Mouse (Mus musculus): ENCODE results near the gene Art3. TPM values are rescaled to one million over a fixed set of nuclear protein-coding genes. Genes with fewer than 3 reads are reported as not detected.
A peak's percentile ranks its signal among the peaks of the same experiment; 100 is the strongest.

The Art3 gene
- polyA plus RNA-seq, 1 experiment from 2014 or later: 2.5 TPM

- no peak for ATAC-seq (ENCODE audit: insufficient number of reproducible peaks, low FRiP score, low TSS enrichment, low read depth)
- Histone ChIP-seq H3K4me2 (ENCODE audit: low read depth, severe bottlenecking) (no peak overlapping the region), H3K36me3 (ENCODE audit: control insufficient read depth, insufficient read depth, low read length) (peaks cover 17% of the 10 kb centered on the region), H3K27me3 (ENCODE audit: control insufficient read depth, insufficient read depth, low read length) (no peaks in the 10 kb centered on the region), H3K27ac (replicated peaks; ENCODE audit: low read depth, low read length) (no peak overlapping the region), H3K4me3 (ENCODE audit: low read depth, low read length) (no peak overlapping the region), H3K9me3 (ENCODE audit: control insufficient read depth, low read length) (no peaks in the 10 kb centered on the region), H3K4me1 (ENCODE audit: control insufficient read depth, insufficient read depth, low read length) (no peaks in the 10 kb centered on the region), H3K9ac (ENCODE audit: low read length) (no peak overlapping the region)
- 86% methylated on average over 7 of the region's 7 CpGs for WGBS
- no peak for DNase-seq (ENCODE audit: low spot score)
These were observed 100.0 kb downstream of the Art3 start for GRCm38 (mm10) chr5:92431611-92432010.

GRCm38 (mm10) chr5:92434070-92434469 is 102.4 kb downstream of the Art3 start:
- no peaks in the 10 kb centered on the region for H3K9me3 ChIP-seq (ENCODE audit: control insufficient read depth, low read length)
- H3K4me3 ChIP-seq (ENCODE audit: low read depth, low read length): peak overlapping the region; percentile 97
- H3K9ac ChIP-seq (ENCODE audit: low read length): peak overlapping the region; percentile 90
- H3K4me1 ChIP-seq (ENCODE audit: control insufficient read depth, insufficient read depth, low read length): no peaks in the 10 kb centered on the region
- 2% methylated on average over 12 of the region's 12 CpGs for WGBS
- H3K27ac ChIP-seq (replicated peaks; ENCODE audit: low read depth, low read length): peak overlapping the region; percentile 76; the same call in 1 of the 2 replicates
- H3K36me3 ChIP-seq (ENCODE audit: control insufficient read depth, insufficient read depth, low read length): peaks cover 1% of the 10 kb centered on the region; the same call in 1 of the 2 replicates
- DNase-seq (ENCODE audit: low spot score) (peak; percentile 28), ATAC-seq (ENCODE audit: insufficient number of reproducible peaks, low FRiP score, low TSS enrichment, low read depth) (no peak)
- no peaks in the 10 kb centered on the region for H3K27me3 ChIP-seq (ENCODE audit: control insufficient read depth, insufficient read depth, low read length)
- H3K4me2 ChIP-seq (ENCODE audit: low read depth, severe bottlenecking): peak overlapping the region; percentile 78

GRCm38 (mm10) chr5:92434571-92434985 is 103.0 kb downstream of the Art3 start:
- Histone ChIP-seq H3K27ac (replicated peaks; ENCODE audit: low read depth, low read length) (peak overlapping the region; percentile 76), H3K27me3 (ENCODE audit: control insufficient read depth, insufficient read depth, low read length) (no peaks in the 10 kb centered on the region), H3K9me3 (ENCODE audit: control insufficient read depth, low read length) (no peaks in the 10 kb centered on the region), H3K9ac (ENCODE audit: low read length) (peak overlapping the region; percentile 90), H3K4me2 (ENCODE audit: low read depth, severe bottlenecking) (peak overlapping the region; percentile 78), H3K4me3 (ENCODE audit: low read depth, low read length) (peak overlapping the region; percentile 97), H3K36me3 (ENCODE audit: control insufficient read depth, insufficient read depth, low read length) (no peaks in the 10 kb centered on the region), H3K4me1 (ENCODE audit: control insufficient read depth, insufficient read depth, low read length) (no peaks in the 10 kb centered on the region)
- WGBS: 0% methylated on average over 35 of the region's 39 CpGs
- ATAC-seq (ENCODE audit: insufficient number of reproducible peaks, low FRiP score, low TSS enrichment, low read depth) (no peak; the same call in 1 of the 2 replicates), DNase-seq (ENCODE audit: low spot score) (no peak)

GRCm38 (mm10) chr5:92435025-92435584 is 103.5 kb downstream of the Art3 start, which contains the start of gene Nup54:
Nup54 (minus strand) TSS chr5:92435219.
- peak within 1 kb of the TSS; percentile 76 for H3K27ac ChIP-seq (replicated peaks; ENCODE audit: low read depth, low read length)
- H3K4me3 ChIP-seq (ENCODE audit: low read depth, low read length): peak within 1 kb of the TSS; percentile 97
- H3K4me2 ChIP-seq (ENCODE audit: low read depth, severe bottlenecking): peak within 1 kb of the TSS; percentile 78
- no peaks in the 10 kb centered on the region for H3K36me3 ChIP-seq (ENCODE audit: control insufficient read depth, insufficient read depth, low read length)
- WGBS: 1% methylated on average over 34 of the region's 34 CpGs
- no peaks in the 10 kb centered on the region for H3K9me3 ChIP-seq (ENCODE audit: control insufficient read depth, low read length)
- DNase-seq (ENCODE audit: low spot score): peak; percentile 95
- H3K4me1 ChIP-seq (ENCODE audit: control insufficient read depth, insufficient read depth, low read length): no peaks in the 10 kb centered on the region
- H3K9ac ChIP-seq (ENCODE audit: low read length): peak within 1 kb of the TSS; percentile 90
- H3K27me3 ChIP-seq (ENCODE audit: control insufficient read depth, insufficient read depth, low read length): no peaks in the 10 kb centered on the region
- peak; percentile 98 for ATAC-seq (ENCODE audit: insufficient number of reproducible peaks, low FRiP score, low TSS enrichment, low read depth)

GRCm38 (mm10) chr5:92438540-92438939 is 106.9 kb downstream of the Art3 start:
- H3K4me2 ChIP-seq (ENCODE audit: low read depth, severe bottlenecking): no peak overlapping the region
- 89% methylated on average over 8 of the region's 8 CpGs for WGBS
- no peak overlapping the region for H3K4me3 ChIP-seq (ENCODE audit: low read depth, low read length)
- H3K27ac ChIP-seq (replicated peaks; ENCODE audit: low read depth, low read length): no peak overlapping the region
- H3K9ac ChIP-seq (ENCODE audit: low read length): no peak overlapping the region
- no peaks in the 10 kb centered on the region for H3K4me1 ChIP-seq (ENCODE audit: control insufficient read depth, insufficient read depth, low read length)
- no peak for ATAC-seq (ENCODE audit: insufficient number of reproducible peaks, low FRiP score, low TSS enrichment, low read depth)
- no peaks in the 10 kb centered on the region for H3K36me3 ChIP-seq (ENCODE audit: control insufficient read depth, insufficient read depth, low read length)
- H3K9me3 ChIP-seq (ENCODE audit: control insufficient read depth, low read length): no peaks in the 10 kb centered on the region
- DNase-seq (ENCODE audit: low spot score): no peak
- H3K27me3 ChIP-seq (ENCODE audit: control insufficient read depth, insufficient read depth, low read length): no peaks in the 10 kb centered on the region

GRCm38 (mm10) chr5:92441494-92441893 is 109.9 kb downstream of the Art3 start:
- ATAC-seq (ENCODE audit: insufficient number of reproducible peaks, low FRiP score, low TSS enrichment, low read depth) (no peak), DNase-seq (ENCODE audit: low spot score) (no peak)
- 74% methylated on average over 5 of the region's 5 CpGs for WGBS
- no peaks in the 10 kb centered on the region for H3K4me1 ChIP-seq (ENCODE audit: control insufficient read depth, insufficient read depth, low read length)
- H3K4me3 ChIP-seq (ENCODE audit: low read depth, low read length): no peak overlapping the region
- no peaks in the 10 kb centered on the region for H3K27me3 ChIP-seq (ENCODE audit: control insufficient read depth, insufficient read depth, low read length)
- no peaks in the 10 kb centered on the region for H3K36me3 ChIP-seq (ENCODE audit: control insufficient read depth, insufficient read depth, low read length)
- H3K27ac ChIP-seq (replicated peaks; ENCODE audit: low read depth, low read length): no peak overlapping the region
- H3K4me2 ChIP-seq (ENCODE audit: low read depth, severe bottlenecking): no peak overlapping the region
- H3K9me3 ChIP-seq (ENCODE audit: control insufficient read depth, low read length): no peaks in the 10 kb centered on the region
- no peak overlapping the region for H3K9ac ChIP-seq (ENCODE audit: low read length)

GRCm38 (mm10) chr5:92442914-92443313 is 111.3 kb downstream of the Art3 start:
- WGBS: 89% methylated on average over 7 of the region's 7 CpGs
- Histone ChIP-seq H3K4me3 (ENCODE audit: low read depth, low read length) (no peak overlapping the region), H3K9me3 (ENCODE audit: control insufficient read depth, low read length) (no peaks in the 10 kb centered on the region), H3K27ac (replicated peaks; ENCODE audit: low read depth, low read length) (no peak overlapping the region), H3K36me3 (ENCODE audit: control insufficient read depth, insufficient read depth, low read length) (no peaks in the 10 kb centered on the region), H3K4me2 (ENCODE audit: low read depth, severe bottlenecking) (no peak overlapping the region), H3K4me1 (ENCODE audit: control insufficient read depth, insufficient read depth, low read length) (no peaks in the 10 kb centered on the region), H3K27me3 (ENCODE audit: control insufficient read depth, insufficient read depth, low read length) (no peaks in the 10 kb centered on the region), H3K9ac (ENCODE audit: low read length) (no peak overlapping the region)
- no peak for ATAC-seq (ENCODE audit: insufficient number of reproducible peaks, low FRiP score, low TSS enrichment, low read depth)
- no peak for DNase-seq (ENCODE audit: low spot score)

- WGBS: 88% methylated on average over 2 of the region's 2 CpGs
- no peaks in the 10 kb centered on the region for H3K4me1 ChIP-seq (ENCODE audit: control insufficient read depth, insufficient read depth, low read length)
- H3K9me3 ChIP-seq (ENCODE audit: control insufficient read depth, low read length): no peaks in the 10 kb centered on the region
- H3K4me2 ChIP-seq (ENCODE audit: low read depth, severe bottlenecking): no peak overlapping the region
- DNase-seq (ENCODE audit: low spot score): no peak
- no peak overlapping the region for H3K27ac ChIP-seq (replicated peaks; ENCODE audit: low read depth, low read length)
- H3K9ac ChIP-seq (ENCODE audit: low read length): no peak overlapping the region
- H3K36me3 ChIP-seq (ENCODE audit: control insufficient read depth, insufficient read depth, low read length): no peaks in the 10 kb centered on the region
- ATAC-seq (ENCODE audit: insufficient number of reproducible peaks, low FRiP score, low TSS enrichment, low read depth): no peak
- no peaks in the 10 kb centered on the region for H3K27me3 ChIP-seq (ENCODE audit: control insufficient read depth, insufficient read depth, low read length)
- no peak overlapping the region for H3K4me3 ChIP-seq (ENCODE audit: low read depth, low read length)
These were observed 113.4 kb downstream of the Art3 start for GRCm38 (mm10) chr5:92445016-92445415.

GRCm38 (mm10) chr5:92446736-92447135 is 115.1 kb downstream of the Art3 start:
- H3K4me3 ChIP-seq (ENCODE audit: low read depth, low read length): no peak overlapping the region
- no peak overlapping the region for H3K4me2 ChIP-seq (ENCODE audit: low read depth, severe bottlenecking)
- no peaks in the 10 kb centered on the region for H3K36me3 ChIP-seq (ENCODE audit: control insufficient read depth, insufficient read depth, low read length)
- H3K27ac ChIP-seq (replicated peaks; ENCODE audit: low read depth, low read length): no peak overlapping the region
- H3K9me3 ChIP-seq (ENCODE audit: control insufficient read depth, low read length): no peaks in the 10 kb centered on the region
- 92% methylated on average over 5 of the region's 5 CpGs for WGBS
- H3K4me1 ChIP-seq (ENCODE audit: control insufficient read depth, insufficient read depth, low read length): no peaks in the 10 kb centered on the region
- no peak for DNase-seq (ENCODE audit: low spot score)
- H3K27me3 ChIP-seq (ENCODE audit: control insufficient read depth, insufficient read depth, low read length): no peaks in the 10 kb centered on the region
- no peak overlapping the region for H3K9ac ChIP-seq (ENCODE audit: low read length)
- no peak for ATAC-seq (ENCODE audit: insufficient number of reproducible peaks, low FRiP score, low TSS enrichment, low read depth)

Measured in limb, embryonic 11.5 days (tissue).